Mouse (Mus musculus): ENCODE data around the gene Klhdc8b.

Gene Klhdc8b

DNA sequence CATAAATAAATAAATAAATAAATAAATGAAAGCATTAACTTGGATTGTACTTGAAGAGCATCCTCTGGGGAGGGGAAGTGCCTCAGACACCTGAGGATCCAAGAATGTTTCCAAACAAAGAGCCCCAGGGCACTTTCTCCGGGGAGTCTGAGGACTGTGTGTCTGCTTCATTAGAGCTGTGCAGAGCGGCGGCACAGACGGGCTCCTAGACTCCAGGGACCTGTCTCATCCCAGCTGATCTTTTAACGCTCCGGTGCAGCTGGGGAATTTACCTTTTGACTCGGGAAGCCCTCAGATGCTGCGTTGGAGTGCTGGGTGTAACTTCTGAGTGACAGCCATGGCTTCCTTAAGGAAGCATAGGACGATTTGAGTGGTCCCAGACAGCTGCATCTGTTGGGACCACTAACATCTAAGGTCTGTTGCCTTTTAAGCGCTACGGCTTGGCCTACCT is at the start of gene Klhdc8b:
Gene Klhdc8b, minus strand, starts transcription at position 401 of the 451 bp plus-strand sequence.
- DNase-seq (ENCODE audit: low spot score) = no peak

DNA sequence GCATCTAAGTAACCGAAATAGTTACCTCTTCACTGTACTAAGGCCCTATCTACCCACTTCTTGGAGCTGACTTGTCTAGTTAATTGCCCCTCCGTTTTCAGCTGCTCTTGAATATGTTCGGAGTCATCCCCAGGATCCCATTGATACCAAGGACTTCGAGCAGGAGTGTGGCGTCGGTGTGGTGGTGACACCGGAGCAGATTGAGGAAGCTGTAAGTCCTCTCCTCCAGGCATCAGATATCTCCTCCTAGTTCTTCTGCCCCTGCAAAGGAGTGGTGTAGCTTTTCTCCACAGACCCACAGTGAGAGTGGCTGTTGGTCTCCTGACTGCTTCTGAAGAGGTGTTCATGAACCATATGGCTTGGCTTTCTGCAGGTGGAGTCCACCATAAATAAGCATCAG is 47.4 kb upstream of the Klhdc8b start:
- DNase-seq (ENCODE audit: low spot score) = no peak

DNA sequence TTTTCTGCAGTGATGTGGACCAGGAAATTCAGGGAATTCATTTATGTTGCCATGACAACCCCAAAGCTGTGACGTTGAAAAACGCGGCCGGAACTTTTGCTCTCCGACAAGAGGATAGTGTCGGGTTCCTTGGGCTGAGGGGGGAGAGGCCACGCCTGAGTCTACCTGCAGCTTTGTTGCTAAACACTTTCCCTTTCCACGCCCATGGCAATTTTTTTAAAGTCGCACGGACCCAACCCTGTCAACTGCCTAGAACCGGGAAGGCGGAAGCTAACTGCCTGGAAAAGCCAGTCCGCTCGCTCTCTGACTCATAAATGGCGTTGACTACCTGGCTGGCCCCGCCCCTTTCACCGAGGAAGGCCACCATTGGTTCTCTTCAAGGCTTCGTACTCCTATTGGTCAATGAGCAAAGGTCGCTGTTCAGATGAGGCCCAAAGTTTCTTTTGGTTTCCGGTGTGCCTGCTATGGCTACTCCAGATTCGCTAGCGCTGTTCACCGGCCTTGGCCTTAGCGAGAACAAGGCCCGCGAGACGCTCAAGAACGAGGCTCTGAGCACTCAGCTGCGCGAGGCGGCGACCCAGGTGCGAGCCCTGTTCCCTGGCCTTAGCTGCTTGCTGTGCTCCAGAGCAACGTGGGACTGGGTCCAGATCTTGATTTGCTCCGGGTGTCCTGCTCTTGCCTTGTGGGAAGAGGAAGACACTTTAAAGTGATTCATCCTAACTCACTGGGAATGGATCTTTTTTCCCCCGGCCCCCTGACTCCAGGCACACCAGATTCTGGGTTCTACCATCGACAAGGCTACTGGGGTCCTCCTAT is 46.4 kb upstream of the Klhdc8b start, which contains the start of gene Qars:
Gene Qars, plus strand, starts transcription at position 88 of the 816 bp plus-strand sequence.
- DNase-seq (ENCODE audit: low spot score) = peak; percentile 97

DNA sequence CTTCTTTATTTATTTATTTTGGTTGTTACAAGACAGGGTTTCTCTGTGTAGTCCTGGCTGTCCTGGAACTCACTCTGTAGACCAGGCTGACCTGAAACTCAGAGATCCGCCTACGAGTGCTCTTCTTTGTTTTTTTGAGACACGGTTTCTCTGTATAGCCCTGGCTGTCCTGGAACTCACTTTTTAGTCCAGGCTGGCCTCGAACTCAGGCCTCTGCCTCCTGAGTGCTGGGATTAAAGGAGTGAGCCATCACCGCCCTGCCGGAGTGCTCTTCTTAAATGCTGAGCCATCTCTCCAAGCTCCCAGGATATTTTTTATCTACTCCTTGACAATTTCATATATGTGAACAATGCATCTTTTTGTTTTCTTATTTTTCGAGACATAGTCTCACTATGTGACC is 45.5 kb upstream of the Klhdc8b start:
- DNase-seq (ENCODE audit: low spot score) = no peak

DNA sequence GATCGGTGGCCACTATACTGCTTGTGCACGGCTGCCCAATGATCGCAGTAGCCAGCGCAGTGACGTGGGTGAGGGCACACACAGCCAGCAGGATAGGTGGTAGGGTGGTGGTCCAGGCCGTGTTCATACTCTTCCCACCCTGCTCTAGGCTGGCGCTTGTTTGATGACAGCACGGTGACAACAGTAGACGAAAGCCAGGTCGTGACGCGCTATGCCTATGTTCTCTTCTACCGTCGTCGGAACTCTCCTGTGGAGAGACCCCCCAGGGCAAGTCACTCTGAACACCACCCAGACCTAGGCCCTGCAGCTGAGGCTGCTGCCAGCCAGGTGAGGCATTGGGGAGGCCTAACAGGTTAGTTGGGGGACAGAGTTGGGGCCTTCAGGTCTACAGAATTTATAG is 38.6 kb upstream of the Klhdc8b start:
- DNase-seq (ENCODE audit: low spot score) = no peak

DNA sequence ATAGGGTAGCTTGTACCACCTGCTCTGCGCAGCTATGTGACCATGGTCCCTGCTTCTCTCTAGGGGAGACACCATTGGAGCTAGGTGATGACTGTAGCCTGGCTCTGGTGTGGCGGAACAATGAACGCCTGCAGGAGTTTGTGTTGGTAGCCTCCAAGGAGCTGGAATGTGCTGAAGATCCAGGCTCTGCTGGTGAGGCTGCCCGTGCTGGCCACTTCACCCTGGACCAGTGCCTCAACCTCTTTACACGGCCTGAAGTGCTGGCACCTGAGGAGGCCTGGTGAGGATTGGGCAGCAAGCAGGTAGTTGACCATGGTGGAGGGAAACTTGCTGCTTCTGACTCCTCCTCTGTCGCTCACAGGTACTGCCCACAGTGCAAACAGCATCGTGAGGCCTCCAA is 37.9 kb upstream of the Klhdc8b start:
- no peak for DNase-seq (ENCODE audit: low spot score)

DNA sequence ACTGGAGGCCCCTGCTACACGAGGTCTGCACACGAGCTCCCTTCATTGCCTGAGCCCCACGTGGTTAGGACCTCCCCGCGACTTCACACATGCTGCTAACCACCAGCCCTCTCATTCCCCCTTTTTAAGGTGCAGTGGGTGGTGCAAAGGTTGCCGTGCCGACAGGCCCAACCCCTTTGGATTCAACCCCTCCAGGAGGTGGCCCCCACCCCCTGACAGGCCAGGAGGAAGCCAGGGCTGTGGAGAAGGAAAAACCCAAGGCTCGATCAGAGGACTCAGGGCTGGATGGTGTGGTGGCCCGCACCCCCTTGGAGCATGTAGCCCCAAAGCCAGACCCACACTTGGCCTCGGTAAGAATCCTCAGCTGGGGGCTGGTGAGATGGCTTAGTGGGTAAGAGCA is 33.5 kb upstream of the Klhdc8b start:
- no peak for DNase-seq (ENCODE audit: low spot score)

DNA sequence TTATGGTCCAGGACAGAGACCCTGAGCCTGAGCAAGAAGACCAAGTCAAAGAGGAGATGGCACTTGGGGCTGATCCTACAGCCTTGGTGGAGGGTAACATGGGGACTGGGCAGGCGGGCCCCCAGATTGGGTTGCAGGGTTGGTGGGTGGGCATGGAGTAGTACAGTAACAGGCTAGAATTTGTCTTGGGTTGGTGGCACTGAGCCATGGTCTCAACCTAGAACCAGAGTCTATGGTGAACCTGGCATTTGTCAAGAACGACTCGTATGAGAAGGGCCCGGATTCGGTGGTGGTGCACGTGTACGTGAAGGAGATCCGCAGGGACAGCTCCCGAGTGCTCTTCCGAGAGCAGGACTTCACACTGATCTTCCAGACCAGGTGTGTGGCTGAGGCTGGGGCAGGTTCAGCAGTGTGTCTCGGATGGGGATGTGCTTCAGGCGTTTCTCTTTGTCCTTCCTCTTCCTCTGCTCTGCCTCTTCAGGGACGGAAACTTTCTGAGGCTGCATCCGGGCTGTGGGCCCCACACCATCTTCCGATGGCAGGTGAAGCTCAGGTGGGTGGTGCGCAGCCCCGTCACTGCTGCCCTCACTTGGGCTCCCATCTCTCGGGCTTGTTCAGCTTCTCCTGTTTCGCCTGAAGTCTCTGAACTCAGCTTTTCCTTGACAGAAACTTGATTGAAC is 32.9 kb upstream of the Klhdc8b start:
- DNase-seq (ENCODE audit: low spot score) = no peak

DNA sequence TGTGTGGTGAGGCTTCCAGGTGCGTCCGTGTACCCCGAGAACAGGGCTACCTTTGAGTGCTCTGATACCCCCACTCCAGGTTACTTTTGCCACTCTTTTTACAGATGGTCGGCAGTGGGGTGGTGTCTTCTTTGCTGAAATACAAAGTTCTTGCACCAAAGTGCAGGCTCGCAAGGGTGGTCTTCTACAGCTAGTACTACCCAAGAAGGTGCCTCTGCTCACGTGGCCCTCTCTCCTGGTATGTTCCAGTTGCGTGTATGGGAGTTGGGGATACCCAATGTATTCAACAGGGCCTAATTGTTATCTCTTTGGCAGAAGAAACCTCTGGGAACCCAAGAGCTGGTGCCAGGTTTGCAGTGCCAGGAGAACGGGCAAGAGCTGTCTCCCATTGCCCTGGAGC is 31.9 kb upstream of the Klhdc8b start:
- DNase-seq (ENCODE audit: low spot score) = no peak

- DNase-seq (ENCODE audit: low spot score) = no peak
Observed at GRCm38 (mm10) chr9:108492043-108492750, 30.8 kb upstream of the Klhdc8b start.

DNA sequence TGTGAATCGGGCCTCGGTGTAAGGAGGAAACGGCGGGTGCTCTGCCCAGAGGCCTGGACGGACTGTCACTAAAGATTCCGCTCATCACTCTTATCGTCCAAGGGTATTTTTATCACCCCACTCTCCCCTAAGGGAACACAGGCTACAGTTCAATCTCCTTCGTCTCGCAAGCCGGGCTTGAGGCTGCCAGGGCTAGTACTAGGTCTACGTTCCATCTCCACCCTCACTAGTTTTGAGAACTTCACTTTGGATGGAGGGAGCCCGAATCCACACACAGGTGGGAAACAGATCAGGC is 29.9 kb upstream of the Klhdc8b start:
- no peak for DNase-seq (ENCODE audit: low spot score)

- DNase-seq (ENCODE audit: low spot score) = peak; percentile 89
Observed at GRCm38 (mm10) chr9:108490559-108491285, 29.3 kb upstream of the Klhdc8b start, which contains the start of gene Usp19. Gene Usp19 (plus strand): TSS chr9:108490602.

DNA sequence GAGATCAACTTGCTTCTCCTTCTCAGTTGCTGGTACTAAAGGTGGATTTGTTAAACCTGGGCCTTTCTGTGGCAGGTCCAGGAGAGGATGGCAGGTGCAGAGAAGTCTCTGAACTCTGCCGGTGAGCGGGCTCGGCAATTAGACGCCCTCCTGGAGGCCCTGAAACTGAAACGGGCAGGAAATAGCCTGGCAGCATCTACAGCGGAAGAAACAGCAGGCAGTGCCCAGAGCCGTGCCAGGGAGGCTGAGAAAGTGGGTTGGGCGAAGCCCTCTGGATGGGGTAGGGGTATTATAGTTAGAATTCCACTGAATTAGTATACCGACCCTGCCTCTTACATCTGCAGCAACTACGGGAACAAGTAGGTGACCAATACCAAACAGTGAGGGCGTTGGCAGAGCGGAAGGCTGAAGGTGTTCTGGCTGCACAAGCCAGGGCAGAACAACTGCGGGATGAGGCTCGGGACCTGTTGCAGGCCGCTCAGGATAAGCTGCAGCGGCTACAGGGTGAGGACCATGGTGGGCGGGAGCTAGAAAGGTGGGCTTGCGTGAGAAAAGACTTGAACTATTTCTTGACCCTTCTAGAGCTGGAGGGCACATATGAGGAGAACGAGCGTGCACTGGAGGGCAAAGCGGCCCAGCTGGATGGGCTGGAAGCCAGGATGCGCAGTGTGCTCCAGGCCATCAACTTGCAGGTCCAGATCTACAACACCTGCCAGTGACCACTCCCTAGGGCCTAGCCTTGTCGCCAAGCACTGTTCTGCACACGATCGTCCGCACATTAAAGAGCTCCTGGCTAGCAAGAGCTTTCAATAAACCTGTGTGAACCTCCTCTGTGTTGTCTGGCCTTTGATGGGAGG is 28.5 kb upstream of the Klhdc8b start:
- no peak for DNase-seq (ENCODE audit: low spot score)

- DNase-seq (ENCODE audit: low spot score) = no peak
Observed at GRCm38 (mm10) chr9:108489215-108489614, 27.8 kb upstream of the Klhdc8b start.

GRCm38 (mm10) chr9:108488403-108488802 is 27.0 kb upstream of the Klhdc8b start:
- no peak for DNase-seq (ENCODE audit: low spot score)

GRCm38 (mm10) chr9:108486973-108487530 is 25.7 kb upstream of the Klhdc8b start:
- no peak for DNase-seq (ENCODE audit: low spot score)

DNA sequence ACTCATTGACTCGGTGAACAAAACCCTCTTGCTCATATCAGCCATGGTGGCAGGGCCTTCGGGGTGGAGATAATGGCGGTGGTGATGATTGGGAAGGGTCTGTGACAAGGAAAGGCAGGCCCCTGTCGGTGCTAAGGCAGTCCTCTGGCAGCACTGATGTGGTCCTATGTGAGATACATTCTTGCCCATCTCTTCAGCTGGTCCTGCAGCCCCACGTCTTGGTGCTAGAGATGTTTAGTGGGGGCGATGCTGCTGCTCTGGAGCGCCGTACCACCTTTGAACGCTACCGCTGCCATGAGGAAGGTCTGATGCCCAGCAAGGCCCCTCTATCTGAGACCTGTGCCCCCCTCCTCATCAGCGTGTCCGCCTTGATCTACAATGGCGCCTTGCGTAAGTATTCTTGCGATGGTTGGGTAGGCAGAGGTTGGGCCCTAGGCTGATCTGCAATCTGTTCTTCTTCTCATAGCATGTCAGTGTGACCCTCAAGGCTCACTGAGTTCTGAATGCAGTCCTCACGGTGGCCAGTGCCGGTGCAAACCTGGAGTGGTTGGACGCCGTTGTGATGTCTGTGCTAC is 24.0 kb upstream of the Klhdc8b start:
- no peak for DNase-seq (ENCODE audit: low spot score)

DNA sequence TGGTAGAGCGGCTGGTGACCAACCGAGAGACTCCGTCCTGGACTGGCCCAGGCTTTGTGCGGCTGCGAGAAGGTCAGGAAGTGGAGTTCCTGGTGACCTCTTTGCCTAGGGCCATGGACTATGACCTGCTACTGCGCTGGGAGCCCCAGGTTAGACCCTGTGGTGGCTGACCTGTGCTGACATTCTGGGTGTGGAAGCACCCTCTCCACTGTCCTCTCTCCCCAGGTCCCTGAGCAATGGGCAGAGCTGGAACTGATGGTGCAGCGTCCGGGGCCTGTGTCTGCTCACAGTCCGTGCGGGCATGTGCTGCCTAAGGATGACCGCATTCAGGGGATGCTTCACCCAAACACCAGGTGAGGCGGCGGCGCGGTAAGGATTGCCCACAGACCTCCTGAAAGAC is 22.6 kb upstream of the Klhdc8b start:
- no peak for DNase-seq (ENCODE audit: low spot score)

- no peak for DNase-seq (ENCODE audit: low spot score)
Observed at GRCm38 (mm10) chr9:108483051-108483790, 21.8 kb upstream of the Klhdc8b start.
